Mouse (Mus musculus) ES-E14 (cell line): ENCODE results near the gene Prrx2. TPM values are rescaled to one million over a fixed set of nuclear protein-coding genes. Genes with fewer than 3 reads are reported as not detected.

Experiments
- DNase-seq: peaks from one replicate; pipeline ENCODE4 v3.0.0-alpha.2; 2013; ENCODE audit warnings: low read depth, low spot score
- H3K27ac ChIP-seq: 2 replicates; pipeline ENCODE4 v1.5.1; 2012; ENCODE audit warnings: low read depth, mild to moderate bottlenecking, low read length, moderate library complexity, mixed read lengths; ENCODE audit not compliant: poor library complexity, insufficient read depth, severe bottlenecking
- H3K36me3 ChIP-seq: 2 replicates; pipeline ENCODE4 v1.6.1; 2012; ENCODE audit warnings: mild to moderate bottlenecking, low read length, moderate library complexity, mixed read lengths; ENCODE audit not compliant: control insufficient read depth, poor library complexity, insufficient read depth, severe bottlenecking
- H3K4me1 ChIP-seq, 2 experiments: fragments of 150-350 bp in 1 of 2; sonication (generic) in 1 of 2; 2 replicates each; pipeline ENCODE4 v1.6.1; 2012; ENCODE audit warnings: low read length in 2 of 2, mild to moderate bottlenecking in 1 of 2, mixed read lengths in 1 of 2; ENCODE audit not compliant: control insufficient read depth in 2 of 2, insufficient read depth in 2 of 2, poor library complexity in 1 of 2
- H3K4me3 ChIP-seq, 2 experiments: fragments of 150-350 bp in 1 of 2; sonication (generic) in 1 of 2; 2 replicates each; pipeline ENCODE4 v1.5.1; 2012; ENCODE audit warnings: low read length in 2 of 2, low read depth in 1 of 2, mild to moderate bottlenecking in 1 of 2, mixed read lengths in 1 of 2; ENCODE audit not compliant: insufficient read depth in 1 of 2, poor library complexity in 1 of 2, severe bottlenecking in 1 of 2
- H3K9ac ChIP-seq: 2 replicates; pipeline ENCODE4 v1.6.1; 2012; ENCODE audit warnings: low read depth, mild to moderate bottlenecking, low read length, mixed read lengths; ENCODE audit not compliant: poor library complexity, insufficient read depth, severe bottlenecking
- H3K9me3 ChIP-seq: fragments of 150-350 bp; sonication (generic); 2 replicates; pipeline ENCODE4 v1.6.1; 2012; ENCODE audit warnings: low read depth, mild to moderate bottlenecking, low read length; ENCODE audit not compliant: control insufficient read depth, insufficient read depth
- CHD2 ChIP-seq: IDR thresholded peaks from 2 replicates; pipeline ENCODE4 v1.6.1; 2014; ENCODE audit warnings: mild to moderate bottlenecking, low read depth, low read length, inconsistent platforms
- HCFC1 ChIP-seq: IDR thresholded peaks from 2 replicates; pipeline ENCODE4 v1.6.1; 2012; ENCODE audit warnings: low read length, inconsistent platforms, borderline replicate concordance; ENCODE audit not compliant: insufficient read depth
- MAFK ChIP-seq: IDR thresholded peaks from 2 replicates; pipeline ENCODE4 v1.6.1; 2014; ENCODE audit warnings: mild to moderate bottlenecking, low read depth, low read length, inconsistent platforms; ENCODE audit not compliant: insufficient read depth
- ZC3H11A ChIP-seq: IDR thresholded peaks from 2 replicates; pipeline ENCODE4 v1.6.1; 2012; ENCODE audit warnings: low read depth, mild to moderate bottlenecking, inconsistent platforms, low read length, borderline replicate concordance
- ZNF384 ChIP-seq: IDR thresholded peaks from 2 replicates; pipeline ENCODE4 v1.6.1; 2012; ENCODE audit warnings: low read depth, low read length, inconsistent platforms
- in situ Hi-C, 2 experiments: fragments of 600-800 bp; cut with MboI; formaldehyde crosslinking; loops; one replicate each; pipeline ENCODE4 v1.15.1; 2025; ENCODE audit warnings: low sequenced_read_pairs in 2 of 2, inconsistent platforms in 1 of 2; ENCODE audit not compliant: unreplicated experiment in 2 of 2
- total RNA-seq: library from RNA; depleted of rRNA; stranded (reverse); fragments of 300-350 nt; gene quantifications from 2 replicates; pipeline ENCODE4 v1.2.3, GENCODE M21; 2012

The Prrx2 gene
- total RNA-seq, 1 experiment: 16.2 TPM

DNA sequence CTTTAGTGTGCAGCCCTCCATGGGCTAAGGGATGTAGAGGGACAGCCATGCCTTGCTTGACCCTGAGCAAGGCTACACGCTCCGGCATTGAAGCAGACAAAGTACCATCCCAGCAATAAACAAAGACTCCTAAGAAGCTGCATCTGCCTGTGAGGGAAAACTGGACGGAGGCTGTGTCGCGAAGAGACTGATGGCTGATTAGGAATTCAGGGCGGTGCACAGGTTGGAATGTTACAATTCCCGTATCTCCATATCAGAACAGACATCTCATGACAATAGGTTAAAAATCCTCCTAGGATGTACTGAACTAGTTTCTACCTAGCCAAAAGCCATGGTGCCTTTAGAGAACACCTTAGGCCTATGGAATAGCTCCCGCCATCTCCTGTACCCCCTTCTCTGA lies 71.1 kb downstream of the Prrx2 start:
- no peak for DNase-seq
- Histone ChIP-seq H3K9ac (no peak overlapping the region), H3K9me3 (no peaks in the 10 kb centered on the region), H3K4me1 (peaks cover 3 to 16% of the 10 kb centered on the region in 2 experiments; a peak in 2 of 4 replicates), H3K27ac (no peak overlapping the region), H3K4me3 (no peak overlapping the region), H3K36me3 (no peaks in the 10 kb centered on the region)
- in situ Hi-C loops: no loop called here
- TF ChIP-seq ZNF384 (no peak), MAFK (no peak), CHD2 (no peak)

DNA sequence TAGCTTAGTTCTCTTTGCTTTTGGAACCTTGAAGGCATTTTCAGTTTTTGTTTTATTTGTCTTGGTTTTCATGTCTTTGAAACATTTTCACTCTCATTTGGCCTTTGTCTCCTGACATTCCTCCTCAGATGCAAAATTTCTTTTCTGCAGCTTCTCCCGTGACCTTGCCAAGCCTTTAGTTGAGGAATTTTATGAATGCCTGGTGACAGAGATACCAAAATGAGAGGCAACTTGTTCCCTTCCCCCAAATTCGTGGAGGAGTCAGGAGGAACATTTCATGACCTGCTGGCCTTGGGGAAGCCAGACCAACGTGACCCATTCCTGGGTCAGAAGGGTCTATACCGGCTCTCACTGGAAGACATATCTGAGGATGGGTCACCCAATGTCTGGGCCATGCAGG lies 71.9 kb downstream of the Prrx2 start:
- DNase-seq: no peak
- in situ Hi-C loops: no loop called here
- Histone ChIP-seq H3K4me1 (peaks cover 3 to 12% of the 10 kb centered on the region in 2 experiments; a peak in 2 of 4 replicates), H3K9ac (no peak overlapping the region), H3K27ac (no peak overlapping the region), H3K36me3 (no peaks in the 10 kb centered on the region), H3K4me3 (no peak overlapping the region), H3K9me3 (no peaks in the 10 kb centered on the region)
- TF ChIP-seq ZC3H11A: no peak
- TF ChIP-seq HCFC1: no peak
- no peak for TF ChIP-seq CHD2
- no peak for TF ChIP-seq ZNF384
- TF ChIP-seq MAFK: no peak

DNA sequence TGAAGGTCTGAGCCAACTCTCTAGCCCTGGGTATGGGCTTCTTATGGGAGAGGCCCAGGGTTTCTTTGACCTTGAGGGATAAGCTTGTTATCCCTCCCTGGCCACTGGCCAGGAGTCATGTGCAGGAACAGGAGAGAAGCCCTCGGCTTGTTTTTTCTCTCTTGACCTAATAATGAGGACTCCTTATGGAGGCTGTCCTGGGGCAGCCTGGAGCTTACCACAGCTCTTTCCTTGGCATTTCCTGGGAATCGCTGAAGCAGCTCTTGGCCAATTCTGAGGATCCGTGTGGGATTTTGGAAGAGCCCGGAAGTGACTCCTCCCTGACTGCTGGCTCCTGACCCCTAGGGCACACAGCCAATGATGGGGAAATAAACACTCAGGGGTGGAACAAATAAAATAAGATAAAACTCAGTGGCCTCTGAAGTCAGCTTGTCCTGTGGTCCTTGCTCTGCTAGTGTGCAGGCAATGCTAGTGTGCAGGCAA lies 77.6 kb downstream of the Prrx2 start:
- in situ Hi-C loops: no loop called here
- TF ChIP-seq ZNF384: no peak
- no peak for TF ChIP-seq MAFK
- TF ChIP-seq CHD2: no peak
- Histone ChIP-seq H3K9me3 (no peaks in the 10 kb centered on the region), H3K9ac (no peak overlapping the region), H3K4me1 (peaks cover 0 to 10% of the 10 kb centered on the region in 2 experiments; a peak in 2 of 4 replicates), H3K4me3 (no peak overlapping the region), H3K36me3 (no peaks in the 10 kb centered on the region), H3K27ac (no peak overlapping the region)
- DNase-seq: no peak

DNA sequence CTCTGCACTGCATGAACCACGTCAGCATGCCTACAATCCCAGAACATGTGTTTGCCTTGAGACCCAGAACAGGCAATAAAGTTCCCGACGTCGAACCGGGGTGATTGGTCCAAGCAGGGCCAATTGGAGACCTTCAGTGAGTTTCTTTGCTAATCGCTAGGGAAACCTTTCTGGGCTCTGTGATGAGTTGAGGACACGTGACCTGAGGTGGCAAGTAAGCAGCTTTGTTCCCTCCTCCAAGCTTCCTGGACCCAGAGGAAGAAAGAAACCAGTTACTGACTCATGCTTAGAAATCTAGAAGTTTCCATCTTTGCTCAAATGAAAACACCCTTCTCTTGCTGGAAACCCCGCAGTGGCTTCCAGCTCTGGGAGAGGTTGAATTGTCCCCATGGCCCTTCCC lies 78.2 kb downstream of the Prrx2 start:
- Histone ChIP-seq H3K4me1 (peaks cover under 1 to 10% of the 10 kb centered on the region in 2 experiments; a peak in 3 of 4 replicates), H3K9ac (no peak overlapping the region), H3K4me3 (no peak overlapping the region), H3K27ac (no peak overlapping the region), H3K9me3 (no peaks in the 10 kb centered on the region), H3K36me3 (no peaks in the 10 kb centered on the region)
- no peak for TF ChIP-seq ZNF384
- no peak for TF ChIP-seq CHD2
- no peak for TF ChIP-seq MAFK
- DNase-seq: no peak
- in situ Hi-C loops: no loop called here

DNA sequence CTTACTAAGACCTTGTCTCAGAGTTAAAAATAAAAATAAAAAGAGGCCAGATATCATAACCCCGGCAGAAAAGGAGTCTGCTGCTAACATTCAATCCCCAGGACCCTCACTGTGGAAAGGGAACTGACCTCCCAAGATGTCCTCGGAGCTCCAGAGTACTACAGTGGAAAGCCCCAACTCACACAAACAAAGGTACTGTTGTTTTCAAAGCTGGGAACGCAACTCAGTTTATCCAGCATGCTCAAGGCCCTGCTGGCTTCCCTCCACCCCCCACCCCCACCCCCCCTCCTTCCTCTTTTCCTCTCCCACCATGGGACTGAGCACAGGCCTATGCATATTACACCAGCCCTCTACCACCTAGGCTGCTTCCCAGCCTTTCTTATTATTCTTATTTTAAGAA lies 80.1 kb downstream of the Prrx2 start:
- no peak overlapping the region for H3K4me3 ChIP-seq
- no peaks in the 10 kb centered on the region for H3K36me3 ChIP-seq
- peaks cover 4 to 21% of the 10 kb centered on the region in 2 experiments; a peak in 3 of 4 replicates for H3K4me1 ChIP-seq
- no peak overlapping the region for H3K27ac ChIP-seq
- no peak overlapping the region for H3K9ac ChIP-seq
- no peaks in the 10 kb centered on the region for H3K9me3 ChIP-seq
- TF ChIP-seq ZC3H11A (no peak), MAFK (no peak), HCFC1 (no peak), ZNF384 (no peak), CHD2 (no peak)
- in situ Hi-C loops: no loop called here
- no peak for DNase-seq
